Comparison of ENCODE assay signal across 8 mouse cellular contexts in genomic region chr7:105425424-105426043, GRCm38 (mm10). TPM values are rescaled to one million over a fixed set of nuclear protein-coding genes. Genes with fewer than 3 reads are reported as not detected.
DNase-seq lines count a peak whose midpoint lies in the region; ATAC-seq and TF ChIP-seq lines count a peak whose summit lies in the region.

Cckbr (plus strand) TSS chr7:105425731.

- peaks cover 15% of the 10 kb centered on the region for H3K4me1 ChIP-seq in forebrain, embryonic 10.5 days
- H3K4me1 ChIP-seq in intestine, postnatal 0 days (replicated peaks; ENCODE audit: control insufficient read depth, insufficient read depth, low read length): no peaks in the 10 kb centered on the region
- H3K4me1 ChIP-seq in neural tube, embryonic 13.5 days (replicated peaks): peaks cover 12% of the 10 kb centered on the region

- H3K27ac ChIP-seq in forebrain, embryonic 10.5 days: peak within 1 kb of the TSS; percentile 76
- H3K27ac ChIP-seq in intestine, postnatal 0 days (ENCODE audit: low read depth, low read length): no peak within 1 kb of the TSS
- no peak within 1 kb of the TSS for H3K27ac ChIP-seq in neural tube, embryonic 13.5 days (replicated peaks)

- H3K4me3 ChIP-seq in forebrain, embryonic 10.5 days: peak within 1 kb of the TSS; percentile 64
- peak within 1 kb of the TSS; percentile 26 for H3K4me3 ChIP-seq in intestine, postnatal 0 days (ENCODE audit: low read depth, low read length)
- H3K4me3 ChIP-seq in neural tube, embryonic 13.5 days: peak within 1 kb of the TSS; percentile 49

- DNase-seq in left cerebral cortex, adult 18-20 months (ENCODE audit: low spot score in 2 of 2): peak; percentile 65 to 74
- no peak for DNase-seq in left cerebral cortex, adult 11 months (ENCODE audit: low spot score)
- peak; percentile 50 for DNase-seq in forebrain, embryonic 10.5 days (ENCODE audit: extremely low spot score, low spot score)
- no peak for DNase-seq in adrenal gland, postnatal 14 days
- DNase-seq in cerebellum, adult 9-11 months: no peak

- TF ChIP-seq CTCF in intestine, postnatal 0 days (IDR thresholded peaks at IDR 0.05; ENCODE audit: low read depth): no peak

- H3K27me3 ChIP-seq in forebrain, embryonic 10.5 days (ENCODE audit: poor library complexity, severe bottlenecking): peaks cover 49% of the 10 kb centered on the region
- H3K27me3 ChIP-seq in intestine, postnatal 0 days (replicated peaks; ENCODE audit: control insufficient read depth, insufficient read depth, low read length): peaks cover 18% of the 10 kb centered on the region
- peaks cover 39% of the 10 kb centered on the region for H3K27me3 ChIP-seq in neural tube, embryonic 13.5 days

- no peaks in the 10 kb centered on the region for H3K36me3 ChIP-seq in forebrain, embryonic 10.5 days (replicated peaks)
- no peaks in the 10 kb centered on the region for H3K36me3 ChIP-seq in intestine, postnatal 0 days (ENCODE audit: control insufficient read depth, insufficient read depth)
- no peaks in the 10 kb centered on the region for H3K36me3 ChIP-seq in neural tube, embryonic 13.5 days

- no peak within 1 kb of the TSS for H3K9ac ChIP-seq in intestine, postnatal 0 days (ENCODE audit: low read depth, low read length)
- H3K9ac ChIP-seq in neural tube, embryonic 13.5 days: peak within 1 kb of the TSS; percentile 69

- peak within 1 kb of the TSS; percentile 52 for H3K4me2 ChIP-seq in intestine, postnatal 0 days (replicated peaks; ENCODE audit: low read depth)
- H3K4me2 ChIP-seq in neural tube, embryonic 13.5 days: peak within 1 kb of the TSS; percentile 84

- 0 out of 2 replicates have a peak, but pooled peaks have one; percentile 6 for ATAC-seq in intestine, postnatal 0 days
- peak; percentile 89 for ATAC-seq in neural tube, embryonic 13.5 days (ENCODE audit: low read depth)
- ATAC-seq in megakaryocyte-erythroid progenitor cell, adult 5-6 weeks (replicated peaks; ENCODE audit: low FRiP score, low TSS enrichment, poor library complexity, severe bottlenecking): no peak

- H3K9me3 ChIP-seq in forebrain, embryonic 10.5 days: no peaks in the 10 kb centered on the region
- no peaks in the 10 kb centered on the region for H3K9me3 ChIP-seq in intestine, postnatal 0 days (ENCODE audit: control insufficient read depth)
- no peaks in the 10 kb centered on the region for H3K9me3 ChIP-seq in neural tube, embryonic 13.5 days

- WGBS in forebrain, embryonic 10.5 days: 1% methylated on average over 31 of the region's 31 CpGs
- 2% methylated on average over 29 of the region's 31 CpGs for WGBS in intestine, postnatal 0 days
- WGBS in neural tube, embryonic 13.5 days: 1% methylated on average over 31 of the region's 31 CpGs

RNA-seq across cellular contexts. Expression of gene Cckbr, which starts in this region (rescaled TPM):
- total RNA-seq in left cerebral cortex, adult 18-20 months (2021): 10 to 100 TPM; 68.3 to 74.4 TPM
- 0.53 and 0.69 TPM in 2 replicates for polyA plus RNA-seq in forebrain, embryonic 10.5 days (2016; fragmentation: Nextera tagmentation; extraction: Ambion mirVana)
- polyA plus RNA-seq in intestine, postnatal 0 days (2015; fragmentation: Nextera tagmentation; extraction: Ambion mirVana): 0.09 and 0.17 TPM in 2 replicates
- 2.1 and 2.5 TPM in 2 replicates for polyA plus RNA-seq in neural tube, embryonic 13.5 days (2015; fragmentation: Nextera tagmentation; extraction: Ambion mirVana)
- not detected in 2 replicates for total RNA-seq in adrenal gland, postnatal 14 days (2021)
- not detected in 2 replicates for total RNA-seq in megakaryocyte-erythroid progenitor cell, adult 5-6 weeks (2014; fragmentation: Nextera tagmentation)
- total RNA-seq in megakaryocyte-erythroid progenitor cell, adult 5-6 weeks (2017): not detected in 2 replicates

Comparison
In these comparisons a context has a peak if more than half of its experiments do, and no peak if none do; other contexts are left out.
1. RNA of gene Cckbr (total RNA-seq): 68.3 to 74.4 TPM in left cerebral cortex, adult 18-20 months; not detected in adrenal gland, postnatal 14 days and not detected in megakaryocyte-erythroid progenitor cell, adult 5-6 weeks; every median in the first group is over 10 times any median in the second.
2. DNase-seq: peak in left cerebral cortex, adult 18-20 months (2 of 2); none in left cerebral cortex, adult 11 months (single experiment), adrenal gland, postnatal 14 days (single experiment) and cerebellum, adult 9-11 months (single experiment).
3. Peak in DNase-seq, H3K4me3 ChIP-seq and H3K27ac ChIP-seq in forebrain, embryonic 10.5 days; RNA of the gene not detected or under 1 TPM.
4. Peak in ATAC-seq, H3K4me3 ChIP-seq and H3K4me2 ChIP-seq in intestine, postnatal 0 days; RNA of the gene not detected or under 1 TPM.
5. Peak in every context shown above with its lines, with median percentiles within 50 percentile points of each other: H3K4me3 ChIP-seq.